Mouse (Mus musculus) liver, postnatal 0 days (tissue): ENCODE data around the gene Ptpn5. TPM values are rescaled to one million over a fixed set of nuclear protein-coding genes. Genes with fewer than 3 reads are reported as not detected.

Experiments used
- ATAC-seq: fragments of 200-750 bp; cut with Nextera tagmentation; 2 replicates; pipeline ENCODE4 v1.8.0; 2017; ENCODE audit warnings: mild to moderate bottlenecking, moderate library complexity
- DNase-seq: peaks from one replicate; pipeline ENCODE4 v3.0.0-alpha.2; 2016
- H3K27ac ChIP-seq: fragments of 300-500 bp; sonication (generic); 2 replicates; pipeline ENCODE4 v1.5.1; 2014; ENCODE audit warnings: antibody characterized with exemption, moderate library complexity, mild to moderate bottlenecking, low read depth
- H3K27me3 ChIP-seq: fragments of 300-500 bp; sonication (generic); 2 replicates; pipeline ENCODE4 v1.6.1; 2014; ENCODE audit warnings: low read length, control low read depth, mixed read lengths; ENCODE audit not compliant: insufficient read depth
- H3K36me3 ChIP-seq: fragments of 300-500 bp; sonication (generic); replicated peaks from 2 replicates; pipeline ENCODE4 v1.6.1; 2014; ENCODE audit warnings: mild to moderate bottlenecking, control low read depth, low read length, moderate library complexity, mixed read lengths; ENCODE audit not compliant: insufficient read depth
- H3K4me1 ChIP-seq: fragments of 300-500 bp; sonication (generic); 2 replicates; pipeline ENCODE4 v1.6.1; 2014; ENCODE audit warnings: antibody characterized with exemption, mild to moderate bottlenecking, control low read depth; ENCODE audit not compliant: insufficient read depth
- H3K4me2 ChIP-seq: fragments of 300-500 bp; sonication (generic); 2 replicates; pipeline ENCODE4 v1.6.1; 2014; ENCODE audit warnings: low read depth, mild to moderate bottlenecking, low read length, moderate library complexity, mixed read lengths
- H3K4me3 ChIP-seq: fragments of 300-500 bp; sonication (generic); 2 replicates; pipeline ENCODE4 v1.5.1; 2014; ENCODE audit warnings: low read depth, low read length
- H3K9ac ChIP-seq: fragments of 300-500 bp; sonication (generic); replicated peaks from 2 replicates; pipeline ENCODE4 v1.6.1; 2014; ENCODE audit warnings: mild to moderate bottlenecking, moderate library complexity
- H3K9me3 ChIP-seq: fragments of 300-500 bp; sonication (generic); 2 replicates; pipeline ENCODE4 v1.6.1; 2016; ENCODE audit warnings: mild to moderate bottlenecking, control low read depth, low read length, mixed read lengths
- CTCF ChIP-seq: sonication (generic); IDR thresholded peaks from 2 replicates; pipeline ENCODE4 v1.5.1; 2016; ENCODE audit warnings: antibody characterized with exemption, low read depth
- EP300 ChIP-seq: IDR thresholded peaks from 2 replicates; pipeline ENCODE4 v1.6.1; 2016; ENCODE audit warnings: antibody characterized with exemption, low read depth, mild to moderate bottlenecking
- WGBS: fragments of 180-500 bp; shearing (Covaris S2); extraction: QIAGEN DNeasy Blood & Tissue Kit; methylation state at CpG from one replicate; pipeline ENCODE4 v1.1.7; 2014; ENCODE audit not compliant: insufficient replicate concordance; 5-methylcytosine and 5-hydroxymethylcytosine counted together
- polyA plus RNA-seq: library from polyadenylated mRNA; unstranded; fragments of >200 nt; fragmentation: Nextera tagmentation; extraction: Ambion mirVana; gene quantifications from 2 replicates; pipeline ENCODE4 v1.2.1, GENCODE M21; 2015

The Ptpn5 gene
- polyA plus RNA-seq, 1 experiment from 2014 or later, result not detected

DNA sequence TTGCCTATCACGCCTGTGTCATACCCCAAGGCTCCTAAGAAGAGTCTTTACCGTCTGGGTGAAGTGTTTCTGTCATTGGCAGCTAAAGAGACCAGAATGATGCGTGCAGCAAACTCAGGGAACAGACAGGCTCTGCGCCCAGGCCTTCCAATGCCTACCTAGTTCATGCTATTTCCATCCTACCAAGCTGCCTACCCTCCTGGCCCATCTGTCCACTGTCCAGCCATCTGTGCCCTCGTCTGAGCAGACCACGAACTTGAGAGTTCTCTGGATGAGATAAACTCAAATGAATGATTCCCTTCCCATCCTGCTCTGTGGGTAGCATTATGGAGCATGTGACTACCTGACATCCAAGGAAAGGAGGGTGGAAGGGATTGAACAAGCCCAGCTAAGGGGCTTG is 16.8 kb downstream of the Ptpn5 start:
- Histone ChIP-seq H3K4me3 (no peak overlapping the region), H3K36me3 (no peaks in the 10 kb centered on the region), H3K9me3 (no peaks in the 10 kb centered on the region), H3K4me1 (no peaks in the 10 kb centered on the region), H3K4me2 (no peak overlapping the region), H3K27me3 (no peaks in the 10 kb centered on the region), H3K9ac (no peak overlapping the region), H3K27ac (no peak overlapping the region)
- ATAC-seq (no peak), DNase-seq (no peak)
- TF ChIP-seq CTCF, result no peak
- no peak for TF ChIP-seq EP300
- 62% methylated on average over 6 of the region's 6 CpGs for WGBS

DNA sequence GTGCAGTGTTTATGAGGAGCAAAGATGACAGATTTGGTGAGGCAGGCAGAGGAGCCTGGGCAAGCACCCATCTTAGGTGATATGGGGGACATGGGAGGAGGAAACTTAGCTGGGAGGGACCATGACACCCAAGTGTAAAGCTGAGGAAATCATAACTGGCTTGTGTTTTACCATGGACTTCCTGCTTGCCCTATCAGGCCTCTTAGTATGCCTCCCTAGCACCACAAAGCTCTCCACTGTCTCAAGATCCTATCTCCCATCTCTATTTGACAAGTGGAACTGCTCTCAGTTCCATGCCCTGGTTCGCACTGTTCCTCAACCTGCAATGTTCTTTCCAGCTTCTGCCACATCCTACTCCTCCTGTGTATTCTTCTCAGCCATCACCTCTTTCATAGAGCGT is 18.0 kb downstream of the Ptpn5 start:
- H3K9ac ChIP-seq, result no peak overlapping the region
- H3K4me2 ChIP-seq, result no peak overlapping the region
- DNase-seq (no peak), ATAC-seq (no peak)
- H3K27ac ChIP-seq, result no peak overlapping the region
- no peak overlapping the region for H3K4me3 ChIP-seq
- WGBS, result 61% methylated on average over 2 of the region's 2 CpGs
- no peaks in the 10 kb centered on the region for H3K4me1 ChIP-seq
- H3K27me3 ChIP-seq, result no peaks in the 10 kb centered on the region
- TF ChIP-seq CTCF (no peak), EP300 (no peak)
- no peaks in the 10 kb centered on the region for H3K9me3 ChIP-seq
- no peaks in the 10 kb centered on the region for H3K36me3 ChIP-seq

DNA sequence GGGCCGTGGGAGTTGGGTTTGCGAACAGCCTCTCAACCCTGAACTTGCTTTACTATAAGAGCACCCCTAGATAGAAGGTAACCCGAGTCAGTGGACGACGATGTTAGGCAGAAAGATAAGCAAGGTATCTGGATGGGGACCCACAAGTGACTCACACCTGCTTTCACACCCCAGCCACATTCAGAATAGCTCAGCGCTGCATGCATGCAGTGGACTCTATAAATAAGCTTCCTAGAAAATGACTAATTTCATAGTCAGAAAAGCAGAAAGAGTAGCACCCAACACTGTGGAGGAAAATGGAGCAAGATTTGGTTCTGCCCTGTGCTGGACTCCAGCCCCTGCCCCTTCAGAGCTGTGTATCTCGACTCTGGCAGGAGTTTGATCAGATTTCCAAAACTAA is 20.1 kb downstream of the Ptpn5 start:
- TF ChIP-seq CTCF, result no peak
- no peak for TF ChIP-seq EP300
- no peaks in the 10 kb centered on the region for H3K27me3 ChIP-seq
- H3K36me3 ChIP-seq, result no peaks in the 10 kb centered on the region
- H3K9ac ChIP-seq, result no peak overlapping the region
- H3K9me3 ChIP-seq, result no peaks in the 10 kb centered on the region
- no peak overlapping the region for H3K4me2 ChIP-seq
- ATAC-seq (no peak), DNase-seq (no peak)
- no peaks in the 10 kb centered on the region for H3K4me1 ChIP-seq
- no peak overlapping the region for H3K4me3 ChIP-seq
- no peak overlapping the region for H3K27ac ChIP-seq
- 69% methylated on average over 7 of the region's 7 CpGs for WGBS

DNA sequence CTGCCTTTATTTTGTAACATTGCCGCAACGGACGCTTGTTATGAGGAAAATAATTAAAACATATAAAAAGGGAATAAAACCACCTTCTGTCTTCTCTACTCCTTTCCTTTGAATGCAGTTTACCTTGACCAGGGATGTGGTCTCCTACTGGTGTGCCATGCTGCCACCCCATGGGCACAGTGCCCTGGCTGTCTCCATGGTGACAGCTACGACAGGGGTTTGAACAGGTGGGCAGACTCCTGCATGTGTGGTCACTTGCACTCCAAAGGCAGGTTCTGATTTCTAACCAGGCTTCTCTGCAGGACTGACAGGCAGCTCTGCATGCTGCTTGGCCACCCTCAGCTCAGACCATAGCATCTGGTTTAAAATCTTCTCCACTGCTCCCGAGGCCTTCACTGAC is 21.4 kb downstream of the Ptpn5 start:
- ATAC-seq (no peak), DNase-seq (no peak)
- H3K9me3 ChIP-seq, result no peaks in the 10 kb centered on the region
- H3K27me3 ChIP-seq, result no peaks in the 10 kb centered on the region
- H3K9ac ChIP-seq, result no peak overlapping the region
- 83% methylated on average over 5 of the region's 5 CpGs for WGBS
- H3K27ac ChIP-seq, result no peak overlapping the region
- no peaks in the 10 kb centered on the region for H3K4me1 ChIP-seq
- H3K4me2 ChIP-seq, result no peak overlapping the region
- H3K36me3 ChIP-seq, result no peaks in the 10 kb centered on the region
- TF ChIP-seq CTCF (no peak), EP300 (no peak)
- H3K4me3 ChIP-seq, result no peak overlapping the region

DNA sequence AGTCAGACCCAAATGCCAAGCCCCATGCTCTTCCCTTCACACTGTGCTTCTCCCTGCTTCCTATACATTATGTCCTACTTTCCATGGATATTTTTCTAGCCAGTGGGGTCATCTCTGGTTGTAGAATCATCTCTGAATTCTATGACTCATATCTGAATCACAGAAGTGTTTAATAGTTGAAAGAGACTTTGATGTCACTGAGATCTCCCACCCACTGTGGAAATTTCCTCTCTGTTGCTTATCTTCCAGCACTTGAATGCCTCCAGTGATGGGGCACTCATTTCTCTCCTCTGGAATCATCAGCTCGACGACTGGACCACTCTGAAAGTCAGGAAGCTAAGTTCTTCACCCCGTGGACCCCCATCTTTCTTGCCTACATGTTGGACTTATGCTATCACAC is 22.4 kb downstream of the Ptpn5 start:
- DNase-seq, result no peak
- no peak overlapping the region for H3K27ac ChIP-seq
- no peak overlapping the region for H3K9ac ChIP-seq
- ATAC-seq, result no peak
- no peak overlapping the region for H3K4me2 ChIP-seq
- no peaks in the 10 kb centered on the region for H3K4me1 ChIP-seq
- H3K27me3 ChIP-seq, result no peaks in the 10 kb centered on the region
- H3K36me3 ChIP-seq, result no peaks in the 10 kb centered on the region
- no peak overlapping the region for H3K4me3 ChIP-seq
- WGBS, result 52% methylated on average over 3 of the region's 3 CpGs
- no peak for TF ChIP-seq CTCF
- TF ChIP-seq EP300, result no peak
- H3K9me3 ChIP-seq, result no peaks in the 10 kb centered on the region

DNA sequence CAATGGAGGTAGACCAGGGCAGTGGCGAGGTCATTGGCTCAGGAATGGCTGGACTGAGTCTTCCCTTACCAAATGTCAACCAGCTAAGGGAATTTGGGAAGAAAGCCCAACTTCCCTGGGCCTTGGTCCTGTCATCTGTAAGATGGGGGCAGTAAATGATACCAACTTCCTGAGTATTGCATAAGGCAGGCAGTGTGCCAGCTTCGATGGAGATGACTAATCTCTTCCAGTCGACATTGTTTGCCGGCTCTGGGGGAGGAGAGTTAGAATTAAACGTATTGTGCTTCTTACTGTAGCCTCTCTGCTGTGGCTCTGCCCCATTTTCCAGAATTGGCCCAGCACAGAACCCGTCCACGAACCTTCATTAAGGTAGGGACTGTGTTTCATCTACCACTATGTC is 23.0 kb downstream of the Ptpn5 start:
- WGBS, result 58% methylated on average over 7 of the region's 7 CpGs
- H3K4me1 ChIP-seq, result no peaks in the 10 kb centered on the region

DNA sequence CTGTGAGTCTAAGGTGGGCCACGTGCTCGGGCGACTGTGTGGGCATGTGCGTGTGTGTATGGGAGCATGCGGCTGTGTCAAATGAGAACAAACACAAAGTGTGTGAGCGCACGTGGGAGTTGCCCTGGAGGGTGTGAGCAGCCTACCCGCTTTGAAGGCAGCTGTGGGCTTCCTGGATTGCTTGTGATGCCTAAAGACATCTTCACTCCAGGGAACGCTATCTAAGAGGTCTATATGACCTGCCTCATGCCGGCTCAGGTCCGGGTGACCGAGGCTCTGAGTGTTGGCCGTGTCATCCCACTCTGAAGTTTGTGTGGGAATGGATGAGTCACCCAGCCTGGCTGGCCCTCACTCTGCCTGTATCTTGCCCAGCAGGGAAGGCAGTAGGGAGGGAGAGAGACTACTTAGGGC is 24.7 kb downstream of the Ptpn5 start:
- WGBS, result 78% methylated on average over 13 of the region's 13 CpGs
- no peaks in the 10 kb centered on the region for H3K36me3 ChIP-seq

More for the DNA sequence above, 23.0 kb downstream of the Ptpn5 start:
- Histone ChIP-seq H3K9ac (no peak overlapping the region), H3K4me3 (no peak overlapping the region), H3K27me3 (no peaks in the 10 kb centered on the region), H3K4me2 (no peak overlapping the region), H3K27ac (no peak overlapping the region), H3K36me3 (no peaks in the 10 kb centered on the region), H3K9me3 (no peaks in the 10 kb centered on the region)
- DNase-seq (no peak), ATAC-seq (no peak)
- no peak for TF ChIP-seq EP300

More for the DNA sequence above, 24.7 kb downstream of the Ptpn5 start:
- DNase-seq (no peak), ATAC-seq (no peak)
- Histone ChIP-seq H3K4me1 (no peaks in the 10 kb centered on the region), H3K9ac (no peak overlapping the region), H3K4me2 (no peak overlapping the region), H3K27me3 (no peaks in the 10 kb centered on the region), H3K27ac (no peak overlapping the region), H3K4me3 (no peak overlapping the region), H3K9me3 (no peaks in the 10 kb centered on the region)
- TF ChIP-seq EP300 (no peak), CTCF (no peak)
